Mouse (Mus musculus) heart, postnatal 25 days (tissue): ENCODE data around the gene Fosb. TPM values are rescaled to one million over a fixed set of nuclear protein-coding genes. Genes with fewer than 3 reads are reported as not detected.
A peak's percentile ranks its signal among the peaks of the same experiment; 100 is the strongest.

Source experiments
- DNase-seq: peaks from one replicate; pipeline ENCODE4 v3.0.0; 2022; ENCODE audit warnings: low spot score
- intact Hi-C: fragments of 180-260 bp; cut with DNase I; formaldehyde crosslinking; loops from one replicate; pipeline ENCODE4 v1.15.1; 2025
- total RNA-seq, 2 experiments: library from RNA; stranded (reverse); gene quantifications; 2 replicates each; pipeline ENCODE4 v1.2.3; 2021

The Fosb gene
- under 1 TPM; 0.59 to 0.81 TPM for total RNA-seq

- peak; percentile 90 for DNase-seq
- intact Hi-C loops, result no loop called here
These were observed at the start of gene Fosb for GRCm38 (mm10) chr7:19309884-19310641. TSS of gene Fosb (minus strand) at chr7:19310051.

- peak; percentile 77 for DNase-seq
- intact Hi-C loops, result no loop called here
These were observed 49.5 kb upstream of the Fosb start, which contains the start of the genes Cd3eap and Ppp1r13l for GRCm38 (mm10) chr7:19359299-19359891. TSS of gene Cd3eap (minus strand) at chr7:19359483. TSS of gene Ppp1r13l (plus strand) at chr7:19359749.

DNA sequence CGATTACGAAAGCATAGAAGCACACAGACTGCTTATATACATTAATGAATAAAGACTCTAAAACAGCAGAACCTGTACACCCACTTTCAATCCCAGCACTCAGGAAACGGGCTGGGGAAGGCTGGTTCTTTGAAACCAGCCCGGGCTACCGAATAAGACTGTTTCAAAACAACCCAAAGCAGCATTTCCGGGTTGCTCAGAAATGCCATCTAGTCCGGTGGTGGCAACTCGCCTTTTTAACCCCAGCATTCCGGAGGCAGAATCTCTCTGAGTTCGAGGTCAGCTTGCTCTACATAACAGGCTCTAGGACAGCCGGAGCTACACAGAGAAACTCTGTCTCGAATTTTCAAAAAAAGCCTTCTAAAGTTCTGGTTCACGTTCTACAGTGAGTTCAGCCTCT, 48.8 kb upstream of the Fosb start:
- intact Hi-C loops, result no loop called here
- no peak for DNase-seq

DNA sequence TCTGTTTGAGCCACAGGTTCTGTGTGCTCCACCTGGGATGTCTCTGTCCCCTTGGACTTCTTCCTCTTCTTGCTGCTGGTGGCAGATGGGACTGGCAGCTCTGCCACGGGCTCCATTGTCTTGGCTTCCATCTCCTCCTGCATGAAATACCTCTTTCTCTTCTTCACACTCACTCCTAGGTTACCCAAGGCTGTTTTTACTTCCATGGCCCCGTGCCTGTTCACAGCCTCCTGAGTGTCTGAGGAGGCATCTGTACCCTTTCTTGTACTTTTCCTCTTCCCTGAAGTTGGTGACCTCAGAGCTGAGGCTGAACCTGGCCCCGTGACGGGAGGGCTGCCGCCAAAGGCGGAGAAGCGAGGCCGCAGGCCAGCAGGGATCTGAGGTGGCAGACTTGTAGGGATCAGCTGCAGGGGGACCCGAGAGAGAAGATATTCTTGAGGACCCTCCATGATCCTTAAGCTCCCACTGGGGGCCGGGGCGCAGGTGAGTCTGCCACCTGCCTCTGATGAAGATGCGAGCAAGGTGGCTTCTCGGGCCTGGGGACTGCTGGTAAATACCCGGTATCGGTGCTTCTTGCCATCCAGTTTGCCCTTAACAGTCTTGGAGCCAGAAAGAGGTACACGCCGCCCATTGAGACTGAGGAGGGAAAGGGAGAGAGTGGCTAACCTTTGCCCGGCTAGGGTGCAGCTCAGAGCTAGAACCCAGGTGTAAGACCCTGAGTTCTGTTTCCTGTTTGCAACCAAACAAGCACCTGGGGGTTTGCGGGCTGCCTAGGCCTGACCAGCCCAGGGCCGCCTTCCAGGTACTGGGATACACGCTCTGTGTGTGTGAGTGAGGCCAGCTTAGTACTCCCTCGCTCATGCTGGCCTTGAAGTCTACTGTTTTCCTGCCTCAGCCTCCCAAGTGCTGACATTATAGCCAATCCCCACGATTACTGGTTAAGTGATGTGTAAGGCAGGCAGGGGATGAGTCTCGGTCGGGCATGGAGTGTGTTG, 47.8 kb upstream of the Fosb start:
- intact Hi-C loops, result no loop called here

GRCm38 (mm10) chr7:19356311-19356710, 46.5 kb upstream of the Fosb start:
- no peak for DNase-seq
- intact Hi-C loops, result no loop called here

More for the DNA sequence above, 47.8 kb upstream of the Fosb start:
- no peak for DNase-seq

GRCm38 (mm10) chr7:19354991-19355390, 45.1 kb upstream of the Fosb start:
- intact Hi-C loops, result no loop called here
- DNase-seq, result no peak

- intact Hi-C loops, result no loop called here
- no peak for DNase-seq
These were observed 40.4 kb upstream of the Fosb start for GRCm38 (mm10) chr7:19350221-19350620.

DNA sequence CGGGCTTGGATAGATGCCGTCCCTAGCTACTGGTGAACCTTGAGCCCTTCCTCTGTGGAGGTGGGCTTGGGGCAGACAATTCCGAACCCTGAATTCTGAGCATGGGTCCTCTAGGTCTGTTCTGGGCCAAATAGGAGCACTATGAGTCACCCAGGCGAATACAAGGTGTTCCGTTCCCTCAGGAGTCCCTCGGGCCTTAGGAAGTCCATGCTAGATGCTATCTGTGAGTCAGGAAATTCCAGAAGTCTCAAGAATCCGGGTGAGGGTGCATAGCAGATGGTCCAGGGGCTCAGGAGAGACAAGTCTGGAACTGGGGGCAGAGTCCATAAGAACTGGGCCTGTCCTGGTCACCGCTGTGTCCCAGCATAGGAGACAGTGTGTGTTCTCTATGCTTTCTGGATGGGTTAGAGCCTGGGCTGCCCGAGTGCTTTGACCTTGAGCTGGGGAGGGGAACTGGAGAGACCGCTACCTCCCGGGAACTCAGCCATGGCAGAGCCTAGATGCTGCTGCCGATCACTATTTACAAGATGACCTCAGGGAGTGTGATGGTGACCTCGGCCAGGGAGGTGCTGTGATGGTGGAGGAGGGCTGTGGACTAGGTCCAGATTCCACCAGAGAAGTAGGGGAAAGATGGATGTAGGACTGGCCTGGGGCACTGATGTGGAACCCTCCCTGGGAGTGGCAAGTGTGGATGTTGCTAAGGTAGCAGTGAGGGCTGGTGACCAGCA, 39.5 kb upstream of the Fosb start:
- no peak for DNase-seq
- intact Hi-C loops, result loop anchor here (5.0 kb wide), 1 partner anchor 192 kb away; no protein-coding TSS in a partner anchor

GRCm38 (mm10) chr7:19344938-19345471, 35.2 kb upstream of the Fosb start:
- intact Hi-C loops, result loop anchor here (5.0 kb wide), 2 partner anchors 168 to 188 kb away; partner anchors contain the start of gene Eml2
- DNase-seq, result peak; percentile 89

DNA sequence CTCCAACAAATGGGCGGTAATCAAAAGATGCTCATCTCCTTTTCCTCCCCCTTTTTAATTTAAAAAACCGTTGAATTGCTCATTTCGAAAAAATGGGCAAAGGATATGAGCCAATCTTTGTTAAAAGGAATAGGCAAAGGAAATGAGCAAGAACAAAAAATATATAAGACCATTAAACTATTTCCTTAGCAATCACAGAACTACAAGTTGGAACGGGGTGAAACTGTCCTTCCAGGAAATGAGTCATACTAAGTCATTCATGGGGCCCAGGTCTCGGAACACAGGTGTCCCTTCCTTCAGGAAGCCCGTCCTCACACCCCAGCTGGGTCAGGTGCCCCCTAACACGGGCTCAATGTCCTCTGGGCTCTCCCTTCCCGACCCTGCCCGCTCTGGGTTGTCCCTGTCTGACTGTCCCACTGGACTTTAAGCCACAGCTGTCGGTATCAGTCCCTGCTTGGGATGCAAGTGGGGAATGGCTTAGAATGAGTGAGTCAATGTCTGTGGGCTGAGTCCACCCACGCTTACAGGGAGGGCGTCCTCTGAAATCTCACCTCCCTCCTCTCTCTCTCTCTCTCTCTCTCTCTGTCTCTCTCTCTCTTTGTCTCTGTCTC, 34.5 kb upstream of the Fosb start, which contains the start of gene Ercc1:
Gene Ercc1, plus strand, starts transcription at position 542 of the 611 bp plus-strand sequence.
- no peak for DNase-seq
- intact Hi-C loops, result loop anchor here (5.0 kb wide), 1 partner anchor 167 kb away; the partner anchor contains the start of gene Eml2

DNA sequence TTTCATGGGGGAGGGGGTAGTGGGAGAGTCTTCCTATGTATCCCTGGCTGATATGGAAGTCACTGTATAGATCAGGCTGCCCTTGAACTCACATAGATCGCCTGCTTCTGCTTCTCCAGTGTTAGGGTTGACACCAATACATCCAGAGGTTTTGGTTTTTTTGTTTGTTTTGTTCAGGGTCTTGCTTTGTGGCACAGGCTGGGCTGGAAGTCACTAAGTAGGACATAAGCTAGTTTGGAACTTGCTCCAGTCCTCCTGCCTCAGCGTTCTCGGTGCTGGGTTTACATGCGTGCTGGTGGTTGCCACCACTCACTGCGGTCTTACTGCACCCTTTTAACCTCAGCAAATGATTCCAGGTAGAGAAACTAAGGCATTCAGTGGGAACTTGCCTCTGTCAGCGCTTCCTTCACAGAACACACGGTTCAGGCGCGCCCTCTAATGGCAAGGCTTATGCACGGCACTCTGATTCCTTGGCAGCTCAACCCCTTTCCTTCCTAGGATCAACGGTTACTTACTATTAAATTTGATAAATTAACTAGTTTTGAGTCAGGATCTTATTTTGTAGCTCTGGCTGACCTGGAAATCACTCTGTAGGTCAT, 33.5 kb upstream of the Fosb start:
- intact Hi-C loops, result loop anchor here (1.0 to 5.0 kb wide), 3 partner anchors 43 to 166 kb away; partner anchors contain the start of gene Eml2
- no peak for DNase-seq

GRCm38 (mm10) chr7:19342481-19343027, 32.7 kb upstream of the Fosb start:
- intact Hi-C loops, result loop anchor here (1.0 to 5.0 kb wide), 3 partner anchors 42 to 165 kb away; partner anchors contain the start of gene Eml2
- peak; percentile 76 for DNase-seq

GRCm38 (mm10) chr7:19341761-19342409, 32.0 kb upstream of the Fosb start:
- intact Hi-C loops, result loop anchor here (2.0 to 5.0 kb wide), 2 partner anchors 103 to 165 kb away; partner anchors contain the start of gene Eml2

GRCm38 (mm10) chr7:19341250-19341649, 31.4 kb upstream of the Fosb start:
- no peak for DNase-seq
- intact Hi-C loops, result loop anchor here (5.0 kb wide), 1 partner anchor 164 kb away; the partner anchor contains the start of gene Eml2

More at GRCm38 (mm10) chr7:19341761-19342409, 32.0 kb upstream of the Fosb start:
- peak; percentile 56 for DNase-seq

GRCm38 (mm10) chr7:19338596-19338995, 28.7 kb upstream of the Fosb start:
- no peak for DNase-seq
- intact Hi-C loops, result no loop called here

DNA sequence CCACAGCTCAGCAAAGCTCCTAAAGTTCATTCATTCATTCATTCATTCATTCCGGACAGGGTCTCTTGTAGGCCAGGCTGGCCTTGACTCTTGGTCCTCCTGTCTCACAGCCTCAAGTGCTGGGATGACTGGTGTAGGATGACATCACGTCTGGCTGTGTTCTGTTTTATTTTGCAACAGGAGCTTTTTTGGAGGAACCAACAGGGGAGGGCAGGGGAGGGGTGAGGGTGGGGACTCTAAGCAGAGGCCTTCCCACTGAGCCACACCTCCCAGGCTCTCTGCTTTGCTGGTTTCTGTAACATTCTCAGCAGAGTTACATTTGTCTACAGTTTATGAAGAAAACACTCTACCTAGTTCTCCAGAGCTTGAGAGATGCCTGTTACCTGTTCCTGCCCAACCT, 28.2 kb upstream of the Fosb start:
- DNase-seq, result no peak
- intact Hi-C loops, result no loop called here

DNA sequence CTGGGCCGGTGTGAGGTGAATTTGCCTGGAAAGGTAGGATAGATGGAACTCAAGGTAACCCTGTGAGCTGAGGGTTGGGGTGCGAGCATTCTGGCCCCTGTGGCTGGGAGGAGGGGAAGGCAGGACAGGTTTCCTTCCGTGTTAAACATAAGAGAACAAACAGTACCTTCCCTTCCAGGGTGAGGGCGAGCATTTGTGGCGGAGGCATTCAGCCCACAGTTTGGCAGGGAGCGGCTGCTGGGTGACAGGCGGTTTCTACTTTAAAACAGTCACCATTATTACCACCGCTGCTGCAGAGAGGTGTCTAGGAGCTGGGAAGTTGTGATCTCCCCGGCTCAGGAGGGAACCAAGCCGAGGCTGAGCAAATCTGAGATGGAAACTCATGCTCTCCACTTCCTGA, 27.3 kb upstream of the Fosb start:
- intact Hi-C loops, result no loop called here
- no peak for DNase-seq
